Mouse (Mus musculus) spleen, adult 2 months (tissue): ENCODE results near the gene Ostm1.

Experiments
- CTCF ChIP-seq: fragments of 200-500 bp; IDR thresholded peaks from 2 replicates; pipeline ENCODE4 v1.5.1; 2011; ENCODE audit warnings: mild to moderate bottlenecking, inconsistent platforms; ENCODE audit not compliant: insufficient read depth, insufficient read length, insufficient replicate concordance; ENCODE audit errors: extremely low read depth
- POLR2A ChIP-seq: fragments of 200-500 bp; IDR thresholded peaks from 2 replicates; pipeline ENCODE4 v1.6.1; 2011; ENCODE audit warnings: low read depth, low read length, inconsistent platforms

DNA sequence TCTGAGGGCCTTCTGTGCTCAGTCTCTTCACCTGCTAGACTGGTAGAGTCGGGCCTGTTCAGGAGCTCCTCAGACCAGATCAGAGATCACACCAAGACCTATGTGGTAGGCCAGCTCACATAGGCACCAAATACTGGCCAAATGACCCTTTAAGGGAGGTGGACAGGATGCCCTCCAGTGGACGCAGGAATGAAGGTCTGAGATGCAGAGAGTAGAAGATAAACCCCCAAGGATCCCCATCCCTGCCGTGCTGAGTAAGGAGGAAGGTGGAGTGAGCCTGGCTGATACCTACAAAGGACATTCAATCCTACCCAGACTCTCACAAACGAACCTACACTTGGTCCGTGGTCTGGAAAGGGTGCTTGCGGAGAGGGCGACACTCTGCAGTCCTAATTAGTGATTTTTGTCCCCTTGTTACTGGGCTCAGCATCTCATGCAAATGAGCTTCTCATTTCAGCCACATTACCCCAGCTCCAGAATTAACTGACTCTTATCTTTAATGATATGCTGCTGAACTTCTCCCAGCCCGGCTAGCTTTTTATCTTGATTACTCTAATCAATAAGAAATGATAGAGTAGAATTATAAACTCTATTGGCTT, 50.6 kb downstream of the Ostm1 start:
- TF ChIP-seq CTCF = no peak
- TF ChIP-seq POLR2A = no peak
